Mouse (Mus musculus) heart, postnatal 25 days (tissue): ENCODE results near the gene Slc35g3. TPM values are rescaled to one million over a fixed set of nuclear protein-coding genes. Genes with fewer than 3 reads are reported as not detected.

Source experiments
- DNase-seq: peaks from one replicate; pipeline ENCODE4 v3.0.0; 2022; ENCODE audit warnings: low spot score
- intact Hi-C: fragments of 180-260 bp; cut with DNase I; formaldehyde crosslinking; loops from one replicate; pipeline ENCODE4 v1.15.1; 2025
- total RNA-seq, 2 experiments: library from RNA; stranded (reverse); gene quantifications; 2 replicates each; pipeline ENCODE4 v1.2.3; 2021

Gene Slc35g3
- total RNA-seq, 2 experiments from 2014 or later = not detected

GRCm38 (mm10) chr11:69712954-69713672, 48.7 kb downstream of the Slc35g3 start:
- intact Hi-C loops = no loop called here
- no peak for DNase-seq

GRCm38 (mm10) chr11:69711082-69711481, 50.7 kb downstream of the Slc35g3 start:
- no peak for DNase-seq
- intact Hi-C loops = no loop called here

- intact Hi-C loops = no loop called here
- no peak for DNase-seq
Observed at GRCm38 (mm10) chr11:69710470-69710869, 51.3 kb downstream of the Slc35g3 start.

Other genes starting within 250 kb of the Slc35g3 start
- under 1 TPM; 0.17 to 0.39 TPM for gene Dnah2, start 212.9 kb downstream of the Slc35g3 start, total RNA-seq
- gene Efnb3, start 201.8 kb downstream of the Slc35g3 start, total RNA-seq = 10 to 100 TPM; 64.1 to 71.6 TPM
- 1 to 10 TPM; 4.6 to 6.1 TPM for gene Wrap53, start 181.7 kb downstream of the Slc35g3 start, total RNA-seq
- 10 to 100 TPM; 16.9 to 17.9 TPM for gene Trp53, start 181.6 kb downstream of the Slc35g3 start, total RNA-seq
- 10 to 100 TPM; 18.0 to 25.8 TPM for gene Atp1b2, start 156.0 kb downstream of the Slc35g3 start, total RNA-seq
- gene Shbg, start 144.1 kb downstream of the Slc35g3 start, total RNA-seq = not detected
- gene Sat2, start 139.9 kb downstream of the Slc35g3 start, total RNA-seq = 1 to 10 TPM; 2.3 to 2.5 TPM
- gene Fxr2, start 129.0 kb downstream of the Slc35g3 start, total RNA-seq = 10 to 100 TPM; 81.8 to 84.9 TPM
- gene Sox15, start 106.7 kb downstream of the Slc35g3 start, total RNA-seq = not detected
- 10 to 100 TPM; 15.2 to 16.5 TPM for gene Mpdu1, start 99.3 kb downstream of the Slc35g3 start, total RNA-seq
- gene Cd68, start 95.8 kb downstream of the Slc35g3 start, total RNA-seq = 1 to 10 TPM; 7.1 to 7.7 TPM
- gene Eif4a1, start 89.5 kb downstream of the Slc35g3 start, total RNA-seq = 100 to 1,000 TPM; 201 to 206 TPM
- gene Senp3, start 79.9 kb downstream of the Slc35g3 start, total RNA-seq = 10 to 100 TPM; 31.7 to 33.5 TPM
- gene Tnfsf13, start 76.2 kb downstream of the Slc35g3 start, total RNA-seq = 1 to 10 TPM; 1.6 to 2.1 TPM
- 10 to 100 TPM; 14.5 to 16.4 TPM for gene Tnfsf12, start 66.1 kb downstream of the Slc35g3 start, total RNA-seq
- 1 to 10 TPM; 3.2 to 4.5 TPM for gene Tnfsfm13, start 65.9 kb downstream of the Slc35g3 start, total RNA-seq
- 10 to 100 TPM; 28.6 to 30.4 TPM for gene Polr2a, start 3.3 kb downstream of the Slc35g3 start, total RNA-seq
- gene Zbtb4, start 3.9 kb upstream of the Slc35g3 start, total RNA-seq = 10 to 100 TPM; 33.3 to 39.6 TPM
- 1 to 10 TPM; 4.8 to 5.0 TPM for gene Chrnb1, start 34.0 kb upstream of the Slc35g3 start, total RNA-seq
- gene Fgf11, start 39.9 kb upstream of the Slc35g3 start, total RNA-seq = 1 to 10 TPM; 2.2 to 2.4 TPM
- gene Tmem102, start 43.7 kb upstream of the Slc35g3 start, total RNA-seq = under 1 TPM; 0.26 to 0.45 TPM
- not detected for gene Gm39566, start 53.3 kb upstream of the Slc35g3 start, total RNA-seq
- gene Spem2, start 56.5 kb upstream of the Slc35g3 start, total RNA-seq = not detected
- not detected for gene Spem1, start 60.2 kb upstream of the Slc35g3 start, total RNA-seq
- gene Nlgn2, start 75.8 kb upstream of the Slc35g3 start, total RNA-seq = 1 to 10 TPM; 4.4 to 5.4 TPM
- gene Tmem256, start 76.5 kb upstream of the Slc35g3 start, total RNA-seq = 100 to 1,000 TPM; 186 to 199 TPM
- gene Plscr3, start 84.4 kb upstream of the Slc35g3 start, total RNA-seq = 10 to 100 TPM; 24.4 to 24.9 TPM
- gene Tnk1, start 96.8 kb upstream of the Slc35g3 start, total RNA-seq = under 1 TPM in 1 of 2 experiments, not detected in 1; 0.14 TPM
- not detected for gene Tmem95, start 116.0 kb upstream of the Slc35g3 start, total RNA-seq
- 1 to 10 TPM; 2.5 to 3.5 TPM for gene Kctd11, start 119.4 kb upstream of the Slc35g3 start, total RNA-seq
- 1 to 10 TPM in 1 of 2 experiments, under 1 TPM in 1; 0.88 to 1.1 TPM for gene Acap1, start 133.6 kb upstream of the Slc35g3 start, total RNA-seq
- gene 2810408A11Rik, start 139.0 kb upstream of the Slc35g3 start, total RNA-seq = under 1 TPM; 0.17 to 0.23 TPM
- gene Neurl4, start 139.1 kb upstream of the Slc35g3 start, total RNA-seq = 10 to 100 TPM; 44.9 to 46.0 TPM
- 10 to 100 TPM; 24.1 to 26.7 TPM for gene Gps2, start 151.9 kb upstream of the Slc35g3 start, total RNA-seq
- gene Eif5a, start 160.0 kb upstream of the Slc35g3 start, total RNA-seq = 100 to 1,000 TPM; 427 TPM
- 10 to 100 TPM; 18.8 to 23.4 TPM for gene Ybx2, start 173.8 kb upstream of the Slc35g3 start, total RNA-seq
- gene Slc2a4, start 186.2 kb upstream of the Slc35g3 start, total RNA-seq = 100 to 1,000 TPM; 325 to 365 TPM
- not detected for gene Cldn7, start 202.8 kb upstream of the Slc35g3 start, total RNA-seq
- 100 to 1,000 TPM; 149 to 180 TPM for gene Ctdnep1, start 219.2 kb upstream of the Slc35g3 start, total RNA-seq
- gene Elp5, start 220.5 kb upstream of the Slc35g3 start, total RNA-seq = 10 to 100 TPM; 48.3 to 51.5 TPM
- 100 to 1,000 TPM; 274 to 291 TPM for gene Gabarap, start 229.2 kb upstream of the Slc35g3 start, total RNA-seq
- gene Phf23, start 233.8 kb upstream of the Slc35g3 start, total RNA-seq = 10 to 100 TPM; 22.6 to 25.3 TPM
- 1 to 10 TPM; 3.9 to 5.2 TPM for gene Dvl2, start 238.6 kb upstream of the Slc35g3 start, total RNA-seq